Mouse (Mus musculus): ENCODE data around the gene Dio2. TPM values are rescaled to one million over a fixed set of nuclear protein-coding genes. Genes with fewer than 3 reads are reported as not detected.

Dio2 gene
- 1.1 and 84.1 TPM in 2 replicates for polyA plus RNA-seq (2012; rRNA removed; ENCODE audit: low replicate concordance)

DNA sequence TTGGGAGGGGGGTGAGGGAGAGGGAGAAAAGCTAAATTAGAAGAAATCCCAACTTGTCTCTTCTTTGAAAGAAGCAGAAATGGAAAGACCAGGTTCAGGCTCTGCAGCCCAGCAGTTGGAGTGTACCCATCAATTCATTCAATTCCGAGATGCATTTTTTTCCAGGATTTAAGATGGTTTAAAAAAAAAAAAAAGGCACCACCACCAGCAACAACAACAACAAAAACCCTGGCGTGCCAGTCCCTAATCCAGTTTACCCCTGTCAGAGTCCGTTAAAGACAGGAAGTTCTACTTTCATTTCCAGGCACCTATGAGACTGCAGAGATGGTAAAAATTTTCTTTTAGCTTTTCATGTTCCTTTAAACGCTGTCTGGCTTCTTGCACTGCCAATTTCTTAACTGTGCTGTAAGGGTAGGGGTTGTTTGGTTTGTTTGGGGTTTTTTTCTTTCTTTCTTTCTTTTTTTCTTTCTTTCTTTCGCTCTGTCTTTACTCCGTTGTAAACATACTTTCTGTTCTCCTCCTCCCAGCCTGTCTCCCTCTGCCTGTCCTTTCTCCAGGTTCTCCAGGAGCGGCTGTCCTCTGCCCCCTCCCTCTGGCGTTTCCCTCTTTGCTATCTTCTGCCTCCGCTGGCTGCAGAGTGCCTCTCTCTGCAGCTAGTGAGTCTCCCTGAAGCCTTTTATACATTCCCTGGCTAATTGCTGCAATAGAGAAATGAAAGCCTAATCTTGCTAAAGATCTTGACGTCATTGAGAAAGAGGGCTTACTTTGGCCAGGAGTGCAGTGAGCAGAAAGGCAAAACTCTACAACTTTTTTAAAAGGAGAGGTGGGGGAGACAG, at the start of gene Dio2:
Gene Dio2 (minus strand): TSS at position 51 of the 836 bp plus-strand sequence.

All from subcutaneous adipose tissue, adult 2 months (tissue).